Mouse (Mus musculus): ENCODE measurements around the gene Gna13. TPM values are rescaled to one million over a fixed set of nuclear protein-coding genes. Genes with fewer than 3 reads are reported as not detected.

The Gna13 gene
- total RNA-seq, 2 experiments from 2014 or later, result 75.1 to 78.2 TPM

- no peak for DNase-seq (ENCODE audit: low spot score in 2 of 2)
Observed at GRCm38 (mm10) chr11:109348408-109348807, 14.2 kb upstream of the Gna13 start.

- DNase-seq (ENCODE audit: low spot score in 2 of 2), result no peak
Observed at GRCm38 (mm10) chr11:109349652-109350316, 12.8 kb upstream of the Gna13 start.

- DNase-seq (ENCODE audit: low spot score in 2 of 2), result no peak
Observed at GRCm38 (mm10) chr11:109350317-109350714, 12.3 kb upstream of the Gna13 start.

- DNase-seq (ENCODE audit: low spot score in 2 of 2), result no peak
Observed at GRCm38 (mm10) chr11:109351489-109351888, 11.1 kb upstream of the Gna13 start.

GRCm38 (mm10) chr11:109353391-109354235 is 9.0 kb upstream of the Gna13 start:
- DNase-seq (ENCODE audit: low spot score in 2 of 2), result no peak

GRCm38 (mm10) chr11:109354236-109354613 is 8.4 kb upstream of the Gna13 start:
- DNase-seq (ENCODE audit: low spot score in 2 of 2), result no peak

GRCm38 (mm10) chr11:109355771-109356388 is 6.8 kb upstream of the Gna13 start:
- no peak for DNase-seq (ENCODE audit: low spot score in 2 of 2)

- no peak for DNase-seq (ENCODE audit: low spot score in 2 of 2)
Observed at GRCm38 (mm10) chr11:109357171-109357570, 5.5 kb upstream of the Gna13 start.

GRCm38 (mm10) chr11:109358549-109358948 is 4.1 kb upstream of the Gna13 start:
- DNase-seq (ENCODE audit: low spot score in 2 of 2), result no peak

GRCm38 (mm10) chr11:109359043-109359752 is 3.4 kb upstream of the Gna13 start:
- no peak for DNase-seq (ENCODE audit: low spot score in 2 of 2)

GRCm38 (mm10) chr11:109360102-109360501 is 2.5 kb upstream of the Gna13 start:
- no peak for DNase-seq (ENCODE audit: low spot score in 2 of 2)

- no peak for DNase-seq (ENCODE audit: low spot score in 2 of 2)
Observed at GRCm38 (mm10) chr11:109360581-109361040, 2.0 kb upstream of the Gna13 start.

- no peak for DNase-seq (ENCODE audit: low spot score in 2 of 2)
Observed at GRCm38 (mm10) chr11:109361241-109361630, 1.4 kb upstream of the Gna13 start.

- DNase-seq (ENCODE audit: low spot score in 2 of 2), result no peak
Observed at GRCm38 (mm10) chr11:109361631-109362462, 784 bp upstream of the Gna13 start.

- peak; percentile 40 to 48 for DNase-seq (ENCODE audit: low spot score in 2 of 2)
Observed at GRCm38 (mm10) chr11:109363191-109364133, 831 bp downstream of the Gna13 start.

- DNase-seq (ENCODE audit: low spot score in 2 of 2), result no peak
Observed at GRCm38 (mm10) chr11:109364337-109364736, 1.7 kb downstream of the Gna13 start.

- no peak for DNase-seq (ENCODE audit: low spot score in 2 of 2)
Observed at GRCm38 (mm10) chr11:109364881-109365280, 2.2 kb downstream of the Gna13 start.

GRCm38 (mm10) chr11:109365818-109366217 is 3.2 kb downstream of the Gna13 start:
- no peak for DNase-seq (ENCODE audit: low spot score in 2 of 2)
